Mouse (Mus musculus) c-Kit-positive CD71-positive TER-119-negative erythroid progenitor cells, embryonic 14.5 days (primary cell): Measurements from ENCODE around the gene Cntn3.
"Not testable (repeated sequence)": the region's sequence is repeated elsewhere in the genome, so short reads cannot be mapped to it uniquely, and the experiment has no call there.

Experiments
- DNase-seq: peaks from one replicate; pipeline ENCODE4 v3.0.0-alpha.2; 2013; ENCODE audit warnings: low read depth

Cntn3 gene

DNA sequence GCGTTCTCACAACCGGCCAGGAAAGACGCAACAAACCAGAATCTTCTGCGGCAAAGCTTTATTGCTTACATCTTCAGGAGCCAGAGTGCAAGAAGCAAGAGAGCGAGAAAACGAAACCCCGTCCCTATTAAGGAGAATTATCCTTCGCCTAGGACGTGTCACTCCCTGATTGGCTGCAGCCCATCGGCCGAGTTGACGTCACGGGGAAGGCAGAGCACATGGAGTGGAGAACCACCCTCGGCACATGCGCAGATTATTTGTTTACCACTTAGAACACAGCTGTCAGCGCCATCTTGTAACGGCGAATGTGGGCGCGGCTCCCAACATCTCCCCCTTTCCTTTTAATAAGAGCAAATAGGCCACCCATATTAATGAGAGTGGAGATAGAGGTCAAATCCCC is at the start of gene Cntn3:
Cntn3 (minus strand) TSS at position 101 of the 400 bp plus-strand sequence.
- not testable (repeated sequence) for DNase-seq

- no peak for DNase-seq
Measured at GRCm38 (mm10) chr6:102600773-102601172, 27.9 kb upstream of the Cntn3 start.

- no peak for DNase-seq
Measured at GRCm38 (mm10) chr6:102597756-102598155, 24.9 kb upstream of the Cntn3 start.

DNA sequence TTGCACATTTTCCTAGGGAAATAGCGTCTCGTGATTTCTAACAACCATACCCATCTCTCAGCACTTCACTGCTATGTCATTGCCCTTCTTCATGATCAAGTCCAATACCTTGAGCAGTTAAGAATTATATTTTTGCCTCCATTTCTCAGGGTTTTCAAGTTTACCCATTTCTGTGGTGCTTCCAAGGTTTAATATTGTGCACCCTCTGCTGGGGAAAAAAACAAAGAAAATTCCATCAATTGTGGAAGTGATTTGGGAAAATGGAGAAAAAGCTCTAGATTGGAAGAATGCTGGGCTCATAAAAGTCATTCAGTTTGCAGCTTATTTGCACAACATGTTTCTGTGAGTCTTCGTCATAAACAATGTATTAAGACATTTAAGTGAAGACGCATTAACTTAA is 17.2 kb upstream of the Cntn3 start:
- DNase-seq, result no peak

- DNase-seq, result no peak
Measured at GRCm38 (mm10) chr6:102589311-102589710, 16.4 kb upstream of the Cntn3 start.

DNA sequence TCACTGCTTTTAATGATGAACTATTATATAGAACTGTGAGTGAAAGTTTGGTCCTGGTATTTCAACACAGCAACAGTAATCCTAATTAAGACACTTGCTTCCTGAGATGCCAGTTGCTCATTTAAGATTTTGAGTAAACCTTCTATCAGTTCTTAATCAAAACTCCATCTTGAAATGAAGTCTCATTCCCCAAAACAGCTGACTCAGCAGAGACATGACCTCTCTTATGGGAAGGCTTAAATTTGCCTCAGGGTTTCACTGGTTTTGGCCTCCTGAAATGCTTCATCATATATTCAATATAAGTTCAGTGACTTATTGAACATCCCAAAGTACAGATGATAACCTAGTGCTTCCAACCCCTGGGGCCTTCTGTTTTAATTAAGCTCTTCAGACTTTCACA is 13.2 kb upstream of the Cntn3 start:
- DNase-seq, result no peak

GRCm38 (mm10) chr6:102583578-102583977 is 10.7 kb upstream of the Cntn3 start:
- no peak for DNase-seq

DNA sequence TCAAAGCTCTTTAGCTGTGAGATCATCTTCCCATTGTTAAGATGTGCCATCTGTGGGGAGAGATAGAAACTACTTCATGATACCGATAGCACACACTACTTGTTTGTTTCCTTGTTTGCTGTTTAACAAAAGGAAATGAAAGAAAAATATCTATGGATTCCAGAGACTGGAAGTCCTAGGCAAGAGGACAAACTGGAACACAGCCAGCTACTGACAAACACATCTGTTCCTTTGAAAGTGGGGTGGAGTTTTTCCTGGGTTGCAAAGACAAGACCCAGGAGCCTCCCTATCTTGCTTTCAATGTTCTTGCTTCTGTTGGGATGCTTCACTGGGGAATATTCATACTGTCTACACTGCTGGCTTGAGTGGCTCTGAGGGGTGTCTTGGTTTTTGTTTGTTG is 5.4 kb downstream of the Cntn3 start:
- DNase-seq, result no peak

- no peak for DNase-seq
Measured at GRCm38 (mm10) chr6:102565228-102565627, 7.7 kb downstream of the Cntn3 start.

DNA sequence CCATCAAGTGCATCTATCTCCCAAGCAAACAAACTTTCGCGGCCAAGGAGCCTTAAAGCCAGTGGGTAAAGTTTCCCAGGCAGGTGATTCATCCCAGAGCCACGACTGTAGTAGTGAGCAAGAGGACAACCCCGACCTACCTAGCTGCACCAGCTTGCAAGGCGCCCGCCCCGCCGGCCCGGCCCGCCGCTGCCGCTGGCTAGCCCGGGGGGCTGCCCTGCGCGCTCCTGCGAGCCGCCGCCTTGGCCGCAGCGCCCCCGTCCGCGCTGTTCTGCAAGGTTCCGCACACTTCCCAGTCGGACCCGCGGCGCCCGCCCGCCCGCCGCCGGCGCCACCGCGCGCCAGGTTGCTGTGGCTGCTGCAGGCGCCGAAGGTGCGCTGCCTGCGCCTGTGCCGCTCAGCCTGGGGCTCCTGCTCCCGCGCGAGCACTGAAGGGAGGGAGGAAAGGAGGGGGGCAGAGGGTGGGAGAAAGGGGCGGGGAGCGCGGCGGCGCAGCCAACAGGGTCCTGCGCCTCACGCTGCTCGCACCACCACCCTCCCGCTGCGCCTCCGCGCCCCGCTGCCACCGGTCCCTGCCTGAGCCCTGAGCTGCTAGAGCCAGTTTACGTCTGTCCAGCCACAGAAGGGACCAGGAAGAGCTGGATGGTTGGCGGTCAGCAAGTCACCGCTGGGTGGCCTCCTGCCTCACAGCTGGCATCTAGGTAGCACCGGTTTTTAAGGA is 8.7 kb downstream of the Cntn3 start:
- no peak for DNase-seq

- DNase-seq, result no peak
Measured at GRCm38 (mm10) chr6:102563431-102563830, 9.5 kb downstream of the Cntn3 start.

- DNase-seq, result no peak
Measured at GRCm38 (mm10) chr6:102557521-102557920, 15.4 kb downstream of the Cntn3 start.

- DNase-seq, result no peak
Measured at GRCm38 (mm10) chr6:102556497-102556896, 16.4 kb downstream of the Cntn3 start.

DNA sequence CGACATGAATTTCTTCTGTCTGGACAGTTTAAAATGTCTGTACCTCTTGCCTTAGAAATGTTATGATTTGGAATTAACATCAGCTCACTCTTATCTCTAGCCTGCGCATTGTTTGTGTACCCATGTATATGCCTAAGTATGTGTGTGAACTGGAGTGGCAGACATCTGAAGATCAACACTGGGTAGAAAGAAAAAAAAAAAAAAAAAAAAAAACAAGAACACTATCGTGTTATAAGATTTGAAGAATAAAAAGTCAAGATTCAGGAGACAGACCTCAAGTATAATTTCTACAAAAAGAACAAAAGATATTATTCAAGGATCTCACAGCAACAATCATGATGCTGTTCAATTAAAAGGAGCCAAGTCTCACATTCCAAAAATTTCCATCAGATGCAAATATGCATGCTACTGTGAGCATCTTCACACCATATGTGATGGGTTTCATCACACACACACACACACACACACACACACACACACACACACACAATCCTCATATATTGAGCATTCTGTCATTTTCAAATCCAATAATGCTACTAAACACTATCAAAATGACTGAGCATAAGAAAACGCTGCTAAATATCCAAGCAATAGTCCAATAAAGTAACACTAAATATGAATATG is 17.0 kb downstream of the Cntn3 start:
- no peak for DNase-seq

DNA sequence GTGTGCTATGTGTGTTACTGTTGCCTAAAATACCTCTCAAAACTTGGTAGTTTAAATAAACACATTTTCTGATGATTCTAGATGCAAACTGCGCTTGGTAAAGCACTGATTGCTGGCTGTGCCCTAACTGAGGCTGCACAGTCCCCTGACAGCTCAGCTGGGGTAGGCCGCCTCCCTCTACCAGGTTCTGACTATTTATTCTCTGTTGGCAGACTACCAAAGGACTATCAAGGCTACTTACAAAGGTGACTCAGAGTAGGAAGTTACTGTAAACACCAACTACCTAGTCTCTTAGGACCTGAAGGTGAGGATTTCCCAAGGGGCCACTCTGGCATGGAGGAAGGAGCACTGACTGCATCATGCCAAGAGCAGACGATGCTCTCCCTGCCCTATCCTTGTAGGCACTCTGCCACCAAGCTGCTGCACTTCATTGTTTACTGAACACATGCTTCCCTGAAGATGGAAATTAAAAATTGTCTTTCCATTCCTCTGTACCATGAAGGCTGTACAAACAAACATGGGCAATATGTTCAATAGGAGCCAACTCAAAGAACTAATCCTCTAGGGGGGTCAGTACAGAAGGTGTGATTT is 17.7 kb downstream of the Cntn3 start:
- DNase-seq, result no peak

DNA sequence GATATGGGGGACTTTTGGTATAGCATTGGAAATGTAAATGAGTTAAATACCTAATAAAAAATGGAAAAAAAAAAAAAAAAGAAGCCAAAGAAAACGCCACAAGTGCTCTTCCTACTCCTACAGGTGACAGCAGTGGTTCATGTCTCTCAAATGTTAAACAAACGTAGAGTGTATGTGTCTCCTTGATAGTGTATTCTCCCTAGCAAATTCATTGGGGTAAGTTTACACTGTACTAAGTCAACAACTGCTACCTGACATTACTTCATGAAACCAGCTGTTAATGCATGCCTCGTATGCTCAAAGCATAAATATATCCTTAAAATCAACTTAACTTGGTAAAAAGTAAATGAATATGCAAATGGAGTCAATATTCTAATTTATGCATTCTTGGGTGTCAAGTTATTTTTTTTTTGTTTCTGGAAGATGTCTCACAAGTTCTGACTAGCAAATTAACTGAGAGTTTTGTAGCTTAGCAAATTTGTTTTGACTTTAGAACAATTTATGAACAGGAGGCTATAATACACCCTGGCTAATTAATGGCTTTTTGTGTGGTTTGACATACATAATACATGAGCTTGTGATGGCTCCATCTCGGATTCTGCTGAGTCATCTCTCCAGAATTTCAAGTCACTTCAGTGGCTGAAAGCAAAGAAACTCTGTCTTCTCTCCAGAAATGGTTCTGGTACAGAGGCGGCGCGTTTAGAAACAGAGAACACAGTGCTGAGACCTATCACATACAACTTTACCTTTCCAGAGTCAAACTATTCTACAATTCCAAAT is 31.1 kb downstream of the Cntn3 start:
- DNase-seq, result no peak

DNA sequence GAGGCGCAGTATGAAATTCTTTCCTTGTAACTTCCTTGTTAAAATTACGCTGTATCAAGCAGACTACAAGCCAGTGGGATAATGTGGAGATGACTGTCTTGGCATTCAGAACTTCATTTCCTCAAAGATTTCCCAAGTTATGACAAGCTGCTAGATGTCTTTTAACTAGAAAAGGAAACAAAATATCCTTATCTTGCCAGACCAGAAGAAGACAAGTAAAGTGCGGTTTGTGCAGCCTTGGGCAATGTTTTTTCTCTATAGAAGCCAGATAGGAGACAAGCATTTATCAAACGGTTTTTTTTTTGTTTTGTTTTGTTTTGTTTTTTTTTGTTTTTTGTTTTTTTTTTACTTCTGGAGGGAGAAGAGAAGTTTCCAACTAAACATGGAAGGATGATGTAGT is 37.3 kb downstream of the Cntn3 start:
- peak; percentile 45 for DNase-seq

GRCm38 (mm10) chr6:102523037-102523436 is 49.9 kb downstream of the Cntn3 start:
- DNase-seq, result no peak

DNA sequence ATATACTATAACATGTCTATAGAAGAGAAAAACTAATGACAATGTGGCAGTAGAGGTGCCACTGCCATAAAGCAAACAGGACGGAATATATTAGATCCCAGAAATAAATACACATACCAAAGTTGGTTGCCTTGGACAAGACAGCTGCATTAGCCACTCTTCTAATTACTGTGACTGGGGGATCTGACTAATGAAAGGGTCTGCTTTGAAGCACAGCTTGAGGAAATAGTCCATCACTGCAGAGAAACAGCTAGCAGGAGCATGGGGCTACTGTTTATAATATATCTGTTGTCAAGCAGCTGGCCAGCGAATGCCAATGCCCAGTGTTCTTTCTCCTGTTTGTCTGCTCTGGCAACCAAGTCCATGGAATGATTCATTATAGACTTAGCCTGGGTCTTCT is 51.9 kb downstream of the Cntn3 start:
- no peak for DNase-seq

GRCm38 (mm10) chr6:102515231-102515630 is 57.7 kb downstream of the Cntn3 start:
- no peak for DNase-seq

- no peak for DNase-seq
Measured at GRCm38 (mm10) chr6:102512085-102512484, 60.8 kb downstream of the Cntn3 start.

DNA sequence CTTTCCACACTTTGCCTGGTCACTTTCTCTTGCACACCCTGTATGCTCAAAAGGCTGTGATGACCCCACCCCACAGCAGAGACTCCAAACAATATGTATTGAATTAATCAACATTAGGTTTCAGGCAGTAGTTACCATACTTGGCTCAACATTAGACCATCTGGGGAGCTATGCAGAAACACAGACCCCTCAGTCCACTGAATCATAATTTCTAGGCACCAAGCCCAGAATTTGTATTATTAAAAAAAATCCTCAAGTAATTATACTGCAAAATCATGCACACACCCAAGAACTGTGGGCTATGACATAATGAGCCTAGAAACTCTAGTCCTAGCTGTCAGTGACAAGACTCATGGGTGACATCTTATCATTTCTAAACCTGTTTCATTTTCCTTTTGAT is 87.4 kb downstream of the Cntn3 start:
- DNase-seq, result no peak
